Mouse (Mus musculus): Measurements from ENCODE around the gene Zfp526.

Gene Zfp526

DNA sequence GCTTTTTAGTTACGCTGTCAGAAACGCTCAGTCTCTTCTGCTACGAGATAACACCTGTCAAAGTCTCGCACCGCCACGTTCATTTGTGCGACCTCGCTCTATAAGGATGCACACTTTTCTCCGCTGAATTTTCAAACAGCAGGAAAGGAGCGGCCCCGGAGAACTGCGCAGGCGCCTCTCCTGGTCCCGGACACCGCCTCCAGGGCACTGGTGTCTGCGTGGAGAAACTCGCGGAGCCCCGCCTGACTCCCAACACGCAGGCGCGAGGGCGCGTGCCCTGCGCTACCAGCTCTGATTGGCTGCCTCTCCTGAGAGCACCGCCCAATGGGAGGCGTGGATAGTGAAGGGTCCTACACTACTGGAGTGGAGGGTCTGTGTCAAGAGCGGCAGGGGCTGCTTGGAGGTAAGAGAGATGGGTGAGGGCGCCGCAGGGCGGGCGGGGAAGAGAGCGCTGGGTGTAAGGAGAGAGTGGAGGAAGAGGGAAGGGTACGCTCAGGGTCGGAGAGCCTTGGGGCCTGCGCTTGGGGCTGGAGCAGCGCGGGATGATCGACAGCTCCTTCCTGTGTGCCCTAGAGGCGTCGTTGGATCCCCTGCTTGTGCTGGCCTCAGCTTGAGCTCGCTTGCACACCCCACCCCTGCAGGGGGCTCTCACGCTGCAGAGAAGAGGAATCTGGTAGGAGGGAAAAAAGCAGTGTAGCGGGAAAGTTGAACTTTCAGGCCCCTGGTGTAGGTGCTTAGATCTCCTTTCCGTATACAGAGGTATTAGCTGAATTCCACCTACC is at the start of gene Zfp526:
Gene Zfp526 (plus strand): TSS at position 324 of the 782 bp plus-strand sequence.
- DNase-seq (ENCODE audit: low spot score in 2 of 2) = peak; percentile 96 to 98

DNA sequence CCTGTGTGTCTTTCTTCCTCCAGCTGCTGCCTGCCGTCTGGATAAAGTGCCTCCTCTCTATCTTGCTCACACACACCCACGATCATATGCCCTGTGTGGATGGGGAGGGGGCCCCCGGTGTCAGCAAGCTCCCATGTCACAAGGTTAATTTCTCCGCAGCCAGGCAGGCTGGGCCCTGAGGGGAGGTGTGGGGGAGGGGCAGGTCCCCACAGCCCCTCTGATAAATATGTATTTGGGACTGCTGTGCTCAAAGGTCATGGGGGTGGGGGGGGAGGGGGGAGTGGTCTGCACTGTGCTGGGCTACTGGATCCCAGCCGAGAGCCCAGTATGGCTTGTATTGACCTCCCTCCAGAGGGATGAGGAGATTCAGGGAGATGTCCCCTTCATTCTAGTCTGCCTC is 48.6 kb upstream of the Zfp526 start:
- DNase-seq (ENCODE audit: low spot score in 2 of 2) = no peak

DNA sequence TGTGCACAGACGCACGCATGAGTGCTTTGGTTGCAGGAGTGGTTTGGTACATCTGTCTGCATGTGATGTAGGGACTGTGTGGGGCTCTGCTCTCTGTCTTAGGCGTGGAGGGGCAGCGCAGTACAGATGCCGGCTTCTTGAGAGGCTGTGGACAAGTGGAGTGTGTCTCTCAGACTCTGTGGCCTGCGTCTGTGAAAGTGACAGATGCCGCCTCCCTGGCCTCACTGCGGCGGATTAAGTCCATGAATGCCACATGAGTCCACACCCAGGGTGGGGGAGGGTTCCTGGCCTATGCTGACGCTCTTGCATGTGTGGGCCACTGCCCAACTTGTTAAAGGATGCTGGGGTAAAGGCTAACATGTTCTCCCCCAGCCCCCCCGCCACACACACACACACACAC is 46.9 kb upstream of the Zfp526 start:
- DNase-seq (ENCODE audit: low spot score in 2 of 2) = no peak

DNA sequence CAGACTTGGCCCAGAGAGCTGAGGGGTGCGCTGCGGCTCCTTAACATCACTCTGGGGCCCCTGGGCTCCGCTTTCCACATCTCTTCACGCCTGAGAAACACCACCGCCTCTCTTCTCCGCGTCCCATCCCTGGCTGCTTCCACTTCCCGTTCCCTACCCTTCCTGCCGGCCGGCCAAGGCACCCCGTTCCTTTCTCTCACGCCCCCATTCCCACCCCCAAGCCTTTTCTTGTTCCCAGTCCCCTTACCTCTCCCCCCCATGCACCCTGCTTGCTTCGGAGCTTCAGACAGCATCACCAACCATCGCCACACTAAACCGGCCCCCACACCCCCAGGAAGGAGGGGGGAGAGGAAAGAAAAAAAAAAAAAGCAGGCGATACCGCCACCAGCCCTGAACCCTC is 42.9 kb upstream of the Zfp526 start:
- no peak for DNase-seq (ENCODE audit: low spot score in 2 of 2)

DNA sequence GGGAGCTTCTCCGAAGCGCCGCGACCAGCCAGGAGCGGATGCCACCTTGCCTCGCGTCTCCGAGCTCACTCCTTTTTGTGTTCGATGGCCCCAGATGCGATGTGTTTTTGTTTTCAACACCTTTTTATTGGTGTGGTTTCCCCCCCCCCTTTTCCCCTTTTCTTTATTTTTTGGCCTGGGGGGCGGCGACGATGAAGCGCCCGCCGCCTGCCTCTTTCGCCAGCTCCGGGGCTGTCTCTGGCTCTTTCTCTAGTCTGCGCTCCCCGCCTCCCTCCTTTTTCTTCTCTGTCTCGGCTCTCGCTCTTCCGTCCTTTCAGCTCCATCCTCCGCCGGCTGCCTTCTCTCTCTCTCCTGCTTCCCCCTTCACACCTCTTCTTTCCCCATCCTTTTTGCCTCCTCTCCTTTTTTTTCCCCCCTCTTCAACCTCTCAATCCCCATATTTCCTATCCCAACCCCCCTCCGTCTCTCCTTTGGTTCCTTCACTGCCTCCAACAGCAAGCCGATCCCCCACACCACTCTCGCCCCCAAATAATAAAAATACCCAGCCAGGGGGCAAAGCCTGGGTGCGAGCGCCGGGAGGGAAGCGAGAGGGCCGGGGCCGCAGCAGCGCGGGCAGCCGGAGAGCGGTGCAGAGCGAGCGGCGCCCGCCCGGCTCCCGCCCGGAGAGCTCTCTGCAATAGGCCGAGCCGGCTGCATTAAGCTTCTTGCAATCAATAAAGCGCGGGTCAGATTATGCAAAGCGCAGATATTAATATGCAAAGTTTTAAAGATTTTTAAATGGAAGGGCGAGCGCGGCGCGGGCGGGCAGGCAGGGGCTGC is 42.2 kb upstream of the Zfp526 start:
- DNase-seq (ENCODE audit: low spot score in 2 of 2) = peak in 1 of 2 experiments; percentile 32

DNA sequence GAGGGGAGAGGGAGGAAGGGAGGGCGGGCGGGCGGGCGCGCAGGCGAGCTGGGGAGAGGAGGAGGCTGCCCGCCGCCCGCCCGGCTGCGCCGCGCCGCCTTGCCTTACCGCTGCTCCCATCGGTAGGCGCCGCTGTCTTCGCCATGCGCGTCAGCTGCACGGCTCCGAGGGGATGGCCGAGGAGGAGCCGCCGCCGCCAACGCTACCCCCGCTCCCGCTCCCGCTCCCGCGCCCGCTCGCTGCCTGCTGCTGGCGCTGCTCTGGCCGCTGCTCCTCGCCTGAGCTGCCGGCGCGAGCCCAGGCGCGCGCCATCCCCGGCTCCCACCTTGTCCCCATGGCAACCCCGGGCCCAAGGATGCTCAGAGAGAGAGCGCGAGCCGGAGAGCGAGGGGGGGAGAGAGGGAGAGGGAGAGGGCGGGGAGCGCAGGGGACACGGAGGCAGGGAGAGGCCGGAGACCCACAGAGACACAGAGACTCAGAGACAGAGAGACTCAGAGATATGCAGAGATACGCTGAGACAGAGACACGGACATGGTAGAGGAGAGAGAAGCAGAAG is 41.5 kb upstream of the Zfp526 start, which contains the start of gene Pou2f2:
Gene Pou2f2 (minus strand): TSS at position 121 of the 556 bp plus-strand sequence.
- DNase-seq (ENCODE audit: low spot score in 2 of 2) = peak; percentile 82 to 84

DNA sequence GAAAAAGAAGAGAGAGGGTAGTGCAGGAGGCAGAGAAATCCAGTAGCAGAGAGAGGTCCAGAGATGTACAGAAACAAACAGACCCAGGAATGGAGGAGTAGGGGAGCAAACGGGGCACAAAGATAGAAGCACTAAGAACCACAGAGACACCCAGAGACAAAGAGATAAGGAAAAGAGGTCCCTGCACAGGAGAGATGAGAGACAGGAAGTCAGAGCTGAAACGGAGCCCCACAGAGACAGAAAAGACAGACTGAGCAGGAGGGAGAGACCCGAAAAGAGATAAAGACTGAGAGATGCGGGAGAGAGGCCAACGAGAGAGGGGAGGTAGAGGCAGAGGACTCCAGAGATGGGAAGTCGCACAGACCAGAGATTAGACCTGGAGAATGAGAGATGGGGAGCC is 40.7 kb upstream of the Zfp526 start:
- DNase-seq (ENCODE audit: low spot score in 2 of 2) = no peak

DNA sequence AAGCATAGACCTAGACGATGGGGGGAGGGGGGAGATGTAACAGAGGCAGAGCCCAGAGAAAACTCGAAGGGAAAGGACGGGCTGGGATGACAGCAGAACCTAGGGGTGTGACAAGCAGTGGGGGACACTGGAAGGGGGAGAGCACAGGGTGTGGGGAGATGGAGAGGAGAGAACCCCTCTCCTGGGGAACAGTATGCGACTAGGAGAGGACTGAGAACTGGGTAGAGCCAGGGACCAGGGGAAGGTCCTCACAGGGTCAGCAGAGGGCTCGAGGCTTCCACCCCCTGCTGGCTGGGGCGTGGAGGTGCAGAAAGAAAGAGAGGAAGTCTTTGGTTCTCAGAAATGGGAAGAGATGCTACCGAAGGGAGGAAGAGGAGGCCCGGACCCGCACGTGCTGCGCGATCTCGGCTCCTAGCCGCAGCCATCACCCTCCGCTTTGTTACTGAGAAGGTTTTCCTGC is 39.9 kb upstream of the Zfp526 start:
- no peak for DNase-seq (ENCODE audit: low spot score in 2 of 2)

DNA sequence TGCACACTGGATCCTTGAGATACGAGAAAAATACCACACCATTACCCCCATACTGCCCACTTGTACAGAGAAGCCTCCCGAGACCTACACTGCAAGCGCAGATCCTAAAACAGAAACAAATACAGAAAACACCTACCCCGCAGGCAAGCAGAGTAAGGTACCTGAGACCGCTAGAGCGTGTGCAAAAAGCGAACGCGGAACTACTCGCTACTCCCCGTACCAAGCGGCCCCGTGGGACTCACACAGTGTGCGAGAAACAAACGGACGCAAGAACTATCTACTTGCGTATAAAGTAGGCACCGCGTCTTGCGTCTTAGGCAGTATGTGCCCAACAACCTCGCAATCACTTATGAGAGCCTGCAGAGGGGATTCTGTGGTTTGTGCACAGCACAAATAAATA is 39.4 kb upstream of the Zfp526 start:
- DNase-seq (ENCODE audit: low spot score in 2 of 2) = no peak

DNA sequence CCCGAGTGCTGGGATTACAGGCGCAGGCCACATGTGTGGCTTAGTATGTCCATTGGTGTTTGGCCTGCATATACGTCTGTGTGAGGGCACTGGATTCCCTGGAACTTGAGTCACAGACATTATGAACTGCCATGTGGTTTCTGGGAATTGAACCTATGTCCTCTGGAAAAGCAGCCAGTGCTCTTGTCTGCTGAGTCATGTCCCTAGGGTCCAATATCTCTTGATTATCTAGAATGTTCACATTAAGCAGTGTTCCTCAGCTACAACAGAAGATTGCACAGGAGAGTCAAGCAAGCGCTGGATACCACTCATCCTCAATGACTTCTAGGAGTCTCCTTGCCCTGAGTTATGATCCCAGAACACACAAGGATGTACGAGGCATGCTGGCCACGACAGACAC is 37.1 kb upstream of the Zfp526 start:
- DNase-seq (ENCODE audit: low spot score in 2 of 2) = no peak

DNA sequence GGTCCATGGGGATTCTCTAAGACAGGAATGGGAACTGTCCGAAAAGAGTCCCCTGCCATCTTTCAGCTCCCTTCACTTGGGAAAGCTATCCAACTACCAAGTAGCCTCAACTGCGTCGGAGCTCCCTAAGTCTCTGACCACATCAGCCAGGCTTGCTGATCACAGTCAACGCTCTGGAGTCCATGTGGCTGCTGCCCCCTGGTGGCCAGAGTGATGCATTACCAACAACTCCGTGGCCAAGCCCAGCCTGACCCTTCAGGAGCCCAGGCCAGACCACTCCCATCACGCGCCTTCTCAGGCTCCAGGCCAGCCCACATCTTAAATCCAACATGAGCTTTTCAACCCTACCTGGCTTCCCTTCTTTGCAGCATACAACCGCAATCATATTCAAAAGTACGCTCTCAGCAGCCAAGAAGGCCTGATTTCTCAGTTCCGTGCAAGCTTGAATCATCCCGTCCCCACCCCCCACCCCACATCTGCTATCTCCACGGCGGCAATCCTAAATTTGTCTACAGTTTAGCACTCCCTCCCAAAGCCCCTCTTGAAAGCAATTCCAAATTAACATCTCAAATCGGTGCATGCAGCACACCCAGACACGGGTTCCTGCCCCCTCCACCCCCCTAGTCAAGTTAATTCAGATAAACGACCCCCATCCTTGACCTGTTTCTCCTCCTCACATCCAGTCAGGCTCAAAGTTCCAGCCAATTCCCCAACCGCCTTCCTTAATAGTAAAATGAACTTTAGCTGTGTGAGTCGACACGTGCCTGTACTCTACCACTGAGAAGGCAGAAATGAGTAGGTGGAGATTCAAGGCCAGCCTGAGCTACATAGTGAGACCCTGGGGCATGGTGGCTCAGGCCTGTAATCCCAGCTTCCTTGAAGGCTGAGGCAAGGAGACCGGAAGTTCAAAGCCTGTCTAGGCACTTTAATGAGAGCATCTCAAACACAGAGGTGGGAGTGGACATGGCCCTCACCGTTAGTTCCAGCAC is 33.3 kb upstream of the Zfp526 start:
- peak; percentile 77 to 87 for DNase-seq (ENCODE audit: low spot score in 2 of 2)

DNA sequence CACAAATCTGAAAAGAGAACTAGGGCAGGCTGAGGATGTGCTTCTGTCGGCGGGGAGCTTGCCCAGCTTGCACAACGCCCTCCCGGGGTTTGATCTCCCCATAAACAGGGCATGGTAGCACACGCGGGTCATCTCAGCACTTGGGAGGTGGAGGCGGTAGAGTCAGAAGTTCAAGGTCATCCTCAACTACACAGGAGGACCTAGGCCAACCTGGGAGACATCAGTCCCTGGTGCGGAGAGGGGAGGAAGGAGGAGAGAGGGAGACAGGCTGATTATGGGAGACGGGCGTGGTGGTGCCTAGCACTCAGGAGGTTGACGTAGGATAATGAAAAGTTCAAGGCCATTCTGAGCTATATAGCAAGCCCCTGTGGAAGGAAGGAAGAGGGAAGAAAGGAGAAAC is 30.4 kb upstream of the Zfp526 start:
- no peak for DNase-seq (ENCODE audit: low spot score in 2 of 2)

DNA sequence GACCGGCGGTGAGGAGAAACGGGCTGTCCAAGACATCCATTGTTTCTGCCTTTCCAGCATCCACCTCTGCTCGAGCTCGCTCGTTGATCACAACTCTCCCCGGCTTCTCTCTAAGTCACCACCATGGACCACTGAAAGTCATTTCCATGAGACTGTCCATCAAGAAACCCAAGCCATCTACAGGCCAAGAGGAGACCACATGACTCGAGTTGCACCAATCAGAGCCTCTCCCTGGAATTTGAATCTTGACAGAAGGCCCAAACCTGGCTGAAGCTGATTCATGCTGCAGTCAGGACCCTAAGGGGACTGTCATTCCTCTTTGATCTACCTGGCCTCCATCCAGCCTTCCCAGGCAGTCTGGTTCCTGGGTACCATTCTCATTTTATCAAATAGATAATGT is 29.1 kb upstream of the Zfp526 start:
- DNase-seq (ENCODE audit: low spot score in 2 of 2) = no peak

DNA sequence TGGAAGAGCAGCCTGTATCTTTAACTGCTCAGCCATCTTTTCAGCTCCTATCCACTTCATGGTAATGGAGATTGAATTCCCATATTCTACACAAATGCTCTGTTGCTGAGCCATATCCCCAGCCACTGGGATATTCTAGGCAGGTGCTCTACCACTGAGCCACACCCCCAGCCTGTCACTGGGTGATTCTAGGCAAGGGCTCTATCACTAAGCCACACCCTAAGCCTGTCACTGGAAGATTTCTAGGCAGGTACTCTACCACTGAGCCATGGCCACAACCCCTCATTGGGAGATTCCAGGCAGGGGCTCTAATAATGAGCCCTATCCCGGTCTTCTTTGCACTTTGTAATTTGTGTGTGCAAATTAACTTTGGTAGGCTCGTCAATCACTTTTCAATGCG is 26.1 kb upstream of the Zfp526 start:
- DNase-seq (ENCODE audit: low spot score in 2 of 2) = no peak

DNA sequence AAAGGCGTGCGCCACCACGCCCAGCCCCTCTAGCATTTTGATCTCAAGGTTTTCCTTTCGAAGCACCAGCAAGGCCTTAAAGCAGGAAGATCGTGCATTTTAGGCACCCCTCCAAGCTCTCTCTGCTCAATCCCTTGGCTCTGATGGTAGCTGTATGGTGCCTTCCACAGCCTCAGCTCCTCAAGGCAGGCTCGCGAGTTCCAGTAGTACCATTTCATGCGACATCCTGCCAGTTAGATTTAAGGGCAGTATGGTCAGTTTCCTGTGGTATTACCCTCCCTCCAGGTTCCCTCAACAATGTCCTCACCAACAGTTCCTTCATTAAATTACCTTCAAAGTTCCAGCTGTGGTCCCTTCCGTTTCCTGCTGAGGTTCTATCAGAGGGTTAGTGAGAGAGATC is 25.1 kb upstream of the Zfp526 start:
- no peak for DNase-seq (ENCODE audit: low spot score in 2 of 2)

DNA sequence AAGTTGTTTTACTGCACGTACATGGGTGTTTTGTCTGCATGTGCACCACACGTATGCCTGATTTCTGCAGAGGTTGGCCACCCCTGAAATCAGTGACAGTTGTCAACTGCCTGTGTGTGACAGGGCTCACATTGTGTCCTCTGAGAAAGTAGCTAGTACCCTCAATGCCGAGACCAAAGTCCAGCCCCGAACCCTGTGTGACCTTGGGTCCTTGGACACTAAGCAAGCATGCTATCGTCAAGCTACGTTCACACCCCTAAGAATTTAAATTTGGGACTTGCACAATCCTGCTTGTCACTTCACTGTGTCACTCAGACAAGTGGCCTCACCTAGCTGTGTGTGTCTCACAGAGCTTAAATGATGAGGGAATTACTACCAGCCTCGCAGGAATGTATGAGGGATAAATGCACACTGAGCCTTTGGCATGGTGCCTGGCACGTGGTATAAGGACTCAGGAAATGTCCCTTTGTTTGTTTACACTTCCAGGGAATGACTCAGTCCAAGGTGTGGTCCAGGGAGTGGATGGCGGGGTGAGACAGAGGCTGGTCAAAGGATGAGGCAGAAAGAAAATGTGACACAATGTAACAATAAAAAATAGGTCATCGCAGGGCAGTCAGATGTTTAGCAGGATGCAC is 23.7 kb upstream of the Zfp526 start:
- no peak for DNase-seq (ENCODE audit: low spot score in 2 of 2)

DNA sequence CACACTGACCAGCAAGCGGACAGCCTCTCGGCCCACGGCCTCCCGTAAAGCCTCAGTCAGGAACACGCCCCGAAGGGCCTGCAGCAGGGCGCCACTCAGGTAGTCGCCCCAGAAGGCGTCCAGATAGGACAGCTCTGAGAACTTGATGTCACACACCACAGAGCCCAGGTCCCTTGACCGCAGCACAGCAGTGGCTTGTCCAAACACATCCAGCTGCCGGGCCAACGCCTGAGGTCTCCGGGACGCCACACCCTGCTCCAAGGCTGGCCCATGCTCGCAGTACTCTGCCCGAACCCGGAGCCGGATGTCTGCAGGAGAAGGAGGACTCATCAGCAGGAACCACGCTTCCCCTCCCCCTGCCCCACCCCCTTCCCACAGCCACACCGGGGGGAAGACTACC is 17.6 kb upstream of the Zfp526 start:
- DNase-seq (ENCODE audit: low spot score in 2 of 2) = no peak

DNA sequence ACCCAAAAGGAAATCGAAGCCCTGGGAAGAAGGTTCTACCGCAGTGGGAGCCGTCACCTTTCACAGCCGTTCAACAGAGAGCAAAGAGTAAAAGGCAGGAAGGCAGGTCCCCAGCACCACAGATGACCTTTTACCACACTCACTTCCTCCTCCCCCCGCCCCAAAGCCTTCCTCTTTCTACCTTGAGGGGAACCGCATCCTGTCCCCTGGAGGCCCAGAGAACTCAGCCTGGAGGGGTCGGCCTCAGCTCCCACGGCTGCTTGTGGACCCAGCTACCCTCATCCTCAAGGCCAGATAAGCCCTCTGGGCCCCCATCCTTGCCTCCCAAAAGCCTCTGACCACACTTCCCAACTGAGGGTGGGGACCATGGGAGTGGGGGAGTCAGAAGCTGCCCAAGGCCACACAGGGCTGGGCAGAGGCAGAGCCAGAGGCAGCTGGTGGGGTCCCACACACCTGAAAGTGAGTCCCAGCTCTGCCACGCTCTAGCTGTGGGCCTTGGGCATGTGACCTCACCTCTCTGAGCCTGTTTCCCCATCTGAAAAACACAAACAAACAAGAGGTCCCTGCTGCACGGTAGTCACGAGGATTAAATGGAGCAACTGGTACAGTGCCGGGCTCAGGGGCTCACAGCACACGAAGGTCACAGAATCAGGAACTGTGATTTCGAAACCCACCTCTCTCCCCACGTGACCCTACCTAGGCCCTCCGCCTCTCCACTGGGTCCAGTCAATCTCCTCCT is 15.7 kb upstream of the Zfp526 start:
- no peak for DNase-seq (ENCODE audit: low spot score in 2 of 2)

DNA sequence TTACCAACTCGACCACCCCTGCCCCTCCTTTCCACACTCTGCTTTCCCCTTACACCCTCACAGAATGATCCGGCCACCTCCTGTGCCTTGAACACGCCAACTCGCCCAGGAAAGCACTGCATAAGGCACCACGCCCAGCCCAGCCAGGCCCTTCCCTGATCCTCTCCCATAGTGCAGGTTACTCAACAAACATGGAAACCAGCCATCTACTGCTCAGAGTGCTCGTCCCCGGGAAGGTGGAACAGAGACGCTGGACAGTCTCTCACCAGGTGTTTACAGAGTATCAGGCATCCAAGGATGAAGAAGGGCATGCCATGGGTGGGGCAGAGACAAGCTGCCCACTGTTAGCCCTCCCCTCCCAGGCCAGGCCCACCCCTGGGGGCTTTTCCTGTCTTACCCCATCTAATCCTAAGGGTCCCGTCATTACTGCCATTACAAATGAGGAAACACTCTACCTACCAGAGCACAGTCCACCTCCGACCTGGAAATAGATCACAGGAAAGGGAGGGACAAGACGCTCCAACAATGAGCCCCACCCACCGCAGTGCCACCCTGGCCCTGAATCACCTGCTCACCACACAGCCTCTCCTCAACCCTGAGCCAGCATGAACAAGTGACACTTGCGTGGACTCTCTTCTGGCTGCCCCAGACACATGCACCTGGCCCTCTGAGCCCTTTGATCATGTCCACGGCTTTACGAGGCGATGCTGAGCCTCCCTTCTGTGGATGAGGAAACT is 15.0 kb upstream of the Zfp526 start:
- no peak for DNase-seq (ENCODE audit: low spot score in 2 of 2)

All from frontal cortex, postnatal 14 days (tissue).